Mouse (Mus musculus) right cerebral cortex, postnatal 4 days (tissue): ENCODE results near the gene Gm7247.
A peak's percentile ranks its signal among the peaks of the same experiment; 100 is the strongest.
"Not testable (repeated sequence)": the region's sequence is repeated elsewhere in the genome, so short reads cannot be mapped to it uniquely, and the experiment has no call there.

Experiments used
- DNase-seq: peaks from one replicate; pipeline ENCODE4 v3.0.0-alpha.2; 2022

The Gm7247 gene

DNA sequence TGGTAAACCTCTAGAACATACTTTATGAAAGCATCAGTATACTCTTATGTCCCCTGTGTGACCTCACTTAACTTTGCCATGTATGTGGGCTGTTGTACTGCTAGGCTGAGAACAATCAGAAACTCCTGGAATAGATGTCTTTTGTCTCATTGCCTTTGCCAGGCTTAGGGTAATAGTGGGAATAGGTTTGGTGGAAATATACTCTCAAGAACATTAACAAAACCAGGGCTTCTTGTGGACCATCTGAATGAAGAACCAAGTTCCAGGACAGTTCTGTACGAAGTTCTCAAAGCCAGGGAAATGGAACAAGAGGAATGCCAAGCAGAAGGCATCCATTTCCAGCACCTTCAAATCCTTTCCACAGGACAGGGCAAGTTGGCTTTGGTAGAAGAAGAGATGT is at the start of gene Gm7247:
TSS of gene Gm7247 (plus strand) at position 301 of the 400 bp plus-strand sequence.
- no peak for DNase-seq

DNA sequence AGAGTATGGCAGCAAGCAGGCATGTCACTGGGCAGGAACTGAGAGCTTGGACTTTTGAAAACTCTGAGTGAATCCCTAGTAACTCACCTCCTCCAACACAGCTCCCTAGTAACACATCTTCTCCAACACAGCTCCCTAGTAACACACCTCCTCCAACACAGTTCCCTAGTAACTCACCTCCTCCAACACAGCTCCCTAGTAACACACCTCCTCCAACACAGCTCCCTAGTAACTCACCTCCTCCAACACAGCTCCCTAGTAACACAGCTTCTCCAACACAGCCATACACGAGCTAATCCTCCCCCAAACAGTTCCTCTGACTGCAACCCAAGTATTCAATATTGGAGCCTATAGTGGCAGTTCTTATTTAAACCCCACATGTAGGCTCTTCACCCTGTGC is 37.6 kb upstream of the Gm7247 start:
- DNase-seq = no peak

- DNase-seq = no peak
These were observed 15.5 kb upstream of the Gm7247 start for GRCm38 (mm10) chr14:51346027-51346426.

DNA sequence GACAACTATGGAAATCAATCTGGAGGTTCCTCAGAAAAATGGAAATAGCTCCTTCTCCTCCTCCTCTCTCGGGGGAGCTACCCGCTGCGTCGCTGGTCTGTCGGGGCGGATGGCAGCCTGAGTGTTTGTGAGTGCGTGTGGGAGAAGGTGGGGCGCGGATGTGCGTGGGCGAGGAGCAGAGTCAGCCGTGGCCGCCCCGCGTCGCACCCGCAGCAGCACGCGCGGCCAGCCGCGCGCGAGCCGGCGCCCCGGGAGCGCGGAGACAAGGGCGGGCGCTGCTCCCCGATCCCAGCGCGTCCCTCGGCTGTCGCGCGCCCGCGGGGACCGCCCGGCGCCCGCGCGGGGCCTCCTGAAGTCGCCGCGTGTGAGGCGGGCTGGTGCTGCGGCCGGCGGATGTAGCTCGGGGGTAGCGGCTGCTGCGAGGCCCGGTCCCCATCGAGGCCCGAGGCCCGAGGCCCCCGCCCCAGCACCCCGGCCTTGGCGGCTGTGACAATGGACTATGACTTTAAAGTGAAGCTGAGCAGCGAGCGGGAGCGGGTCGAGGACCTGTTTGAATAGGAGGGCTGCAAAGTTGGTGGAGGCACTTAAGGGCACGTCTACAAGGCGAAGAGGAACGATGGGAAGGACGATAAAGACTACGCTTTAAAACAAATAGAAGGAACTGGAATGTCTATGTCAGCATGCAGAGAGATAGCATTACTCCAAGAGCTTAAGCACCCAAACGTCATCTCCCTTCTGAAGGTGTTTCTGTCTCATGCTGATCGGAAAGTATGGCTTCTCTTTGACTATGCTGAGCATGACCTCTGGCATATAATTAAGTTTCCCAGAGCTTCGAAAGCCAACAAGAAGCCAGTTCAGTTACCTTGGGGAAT is 3.2 kb upstream of the Gm7247 start:
- DNase-seq = peak; percentile 35

DNA sequence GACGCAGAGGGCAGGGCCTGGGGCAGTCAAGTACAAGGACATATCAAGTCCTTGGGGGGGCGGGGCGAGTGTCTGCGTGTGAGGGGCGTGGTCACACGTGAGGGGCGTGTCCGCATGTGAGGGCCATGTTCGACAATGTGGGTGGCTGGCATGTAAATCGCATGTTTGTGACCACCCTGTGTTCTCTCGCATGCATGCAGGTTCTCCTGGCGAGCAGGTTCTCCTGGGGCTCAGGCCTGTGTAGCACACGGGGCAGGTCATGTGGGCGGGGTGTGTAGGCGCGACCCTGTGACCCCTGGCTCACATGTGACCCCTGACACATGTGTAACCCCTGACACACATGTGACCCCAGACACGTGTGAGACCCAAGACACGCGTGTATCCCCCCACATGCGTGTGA is 21.2 kb downstream of the Gm7247 start:
- DNase-seq = no peak

- no peak for DNase-seq
These were observed 22.8 kb downstream of the Gm7247 start for GRCm38 (mm10) chr14:51384351-51384750.

GRCm38 (mm10) chr14:51385741-51386140 is 24.2 kb downstream of the Gm7247 start:
- no peak for DNase-seq

- DNase-seq = no peak
These were observed 26.2 kb downstream of the Gm7247 start for GRCm38 (mm10) chr14:51387768-51388167.

DNA sequence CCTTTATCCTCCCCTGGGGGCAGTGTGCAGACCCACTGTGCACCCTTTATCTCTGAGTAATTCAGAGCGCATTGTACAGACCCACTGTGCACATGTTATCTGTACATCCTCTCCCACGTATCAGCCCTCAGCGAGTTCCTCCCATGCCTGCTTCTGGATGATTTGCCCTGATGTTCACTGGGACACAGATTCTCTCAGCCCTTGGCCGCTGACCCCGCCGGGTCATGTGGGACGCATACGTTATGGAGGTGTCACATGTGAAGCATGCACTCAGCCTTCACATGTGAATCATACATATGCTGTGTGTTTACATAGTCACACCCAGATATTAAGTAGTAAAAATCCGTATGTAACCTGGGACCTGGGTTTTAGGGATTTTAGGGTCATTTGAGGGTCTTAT is 26.7 kb downstream of the Gm7247 start:
- no peak for DNase-seq

DNA sequence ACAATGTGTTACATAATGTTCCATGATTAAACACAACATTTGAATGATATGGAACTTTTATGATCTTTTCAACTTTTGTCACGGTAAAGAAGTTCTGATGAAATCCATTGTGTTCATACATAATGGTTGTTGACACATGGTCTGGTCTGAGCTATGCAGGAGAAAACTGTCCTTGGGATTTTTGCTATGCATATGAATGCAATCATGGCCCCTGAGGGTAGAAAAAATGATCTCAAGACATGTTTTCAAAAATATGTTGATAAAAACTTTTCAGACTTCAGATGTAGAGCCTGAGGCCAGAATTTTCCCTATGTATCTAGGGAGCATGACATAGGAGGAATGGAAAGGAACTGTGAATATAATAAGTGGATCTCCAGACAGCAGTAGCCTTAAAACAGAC is 49.0 kb downstream of the Gm7247 start, which contains the start of gene Vmn2r88:
TSS of gene Vmn2r88 (plus strand) at position 301 of the 400 bp plus-strand sequence.
- no peak for DNase-seq

DNA sequence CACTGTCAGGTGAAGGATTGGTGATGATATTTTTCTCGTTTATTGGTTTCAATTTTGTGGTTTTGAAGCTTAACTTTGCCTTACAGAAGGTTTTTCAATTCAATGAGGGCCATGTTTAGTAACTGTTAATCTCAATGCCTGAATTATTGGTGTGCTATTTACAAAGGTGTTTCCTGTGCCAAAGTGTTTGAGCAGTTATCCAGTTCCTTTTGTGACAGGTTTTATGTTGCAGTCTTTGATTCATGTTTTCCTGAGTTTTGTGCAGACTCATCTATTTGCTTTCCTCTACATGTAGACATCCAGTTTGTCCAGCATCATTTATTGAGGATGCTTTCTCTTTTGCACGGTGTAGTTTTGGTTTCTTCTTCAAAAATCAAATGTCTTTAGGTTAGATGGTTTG is 62.3 kb downstream of the Gm7247 start:
- no peak for DNase-seq

DNA sequence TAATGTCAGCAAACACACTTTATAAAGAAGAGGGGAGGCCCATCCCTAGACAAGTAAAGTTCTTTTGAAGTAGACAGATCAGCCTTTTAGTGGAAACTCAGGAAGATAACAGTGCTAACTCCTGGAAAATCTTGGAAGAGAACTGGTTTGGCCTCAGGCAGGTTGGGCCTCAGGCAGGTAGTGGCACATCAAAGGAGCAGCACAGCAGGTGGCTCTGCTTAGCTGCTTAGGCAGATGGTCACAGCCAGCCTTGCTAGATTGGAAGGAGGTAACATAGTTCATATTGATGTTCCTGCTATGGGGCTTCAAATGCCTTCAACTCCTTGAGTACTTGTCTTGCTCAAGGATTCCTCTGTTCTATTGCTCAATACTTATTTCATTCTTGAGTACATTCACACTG is 68.6 kb downstream of the Gm7247 start:
- not testable (repeated sequence) for DNase-seq

GRCm38 (mm10) chr14:51434546-51434945 is 73.0 kb downstream of the Gm7247 start:
- no peak for DNase-seq

DNA sequence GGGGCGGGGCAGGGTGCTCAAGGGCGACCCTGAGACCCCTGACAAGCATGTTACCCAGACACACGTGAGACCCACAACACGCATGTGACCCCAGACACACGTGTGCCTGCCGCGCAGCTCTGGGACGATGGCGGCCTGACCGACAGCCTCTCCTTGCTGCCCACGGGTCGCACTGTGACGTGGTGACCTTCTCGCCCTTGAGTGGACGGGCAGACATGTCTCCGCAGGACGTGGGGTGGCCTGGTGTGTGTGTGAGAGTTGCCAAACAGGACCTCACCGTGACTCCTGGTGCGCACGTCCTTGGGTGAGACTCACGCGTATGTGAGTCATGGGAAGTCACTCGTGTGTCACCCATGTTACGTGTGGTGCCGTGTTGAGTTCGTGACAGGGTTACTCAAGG is 73.5 kb downstream of the Gm7247 start:
- DNase-seq = no peak

DNA sequence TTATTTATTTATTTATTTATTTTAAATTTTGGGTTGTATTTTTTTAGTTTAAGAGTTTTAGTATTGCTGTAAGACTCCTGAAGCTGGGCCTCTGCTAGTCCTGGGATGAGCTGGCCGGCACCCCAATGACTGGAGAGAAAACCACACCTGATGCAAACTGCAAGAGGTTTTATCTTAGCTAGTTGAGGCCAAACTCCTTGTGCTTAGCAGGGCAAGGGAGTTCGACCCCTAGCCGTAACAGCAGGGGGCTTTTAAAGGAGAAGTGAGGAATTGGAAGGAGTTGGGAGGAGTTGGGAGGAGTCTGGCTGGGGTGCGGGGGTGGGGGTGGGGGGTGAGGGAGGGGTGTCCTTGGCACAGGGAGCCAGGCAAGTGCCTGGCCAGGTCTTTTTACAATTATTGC is 77.4 kb downstream of the Gm7247 start:
- no peak for DNase-seq

DNA sequence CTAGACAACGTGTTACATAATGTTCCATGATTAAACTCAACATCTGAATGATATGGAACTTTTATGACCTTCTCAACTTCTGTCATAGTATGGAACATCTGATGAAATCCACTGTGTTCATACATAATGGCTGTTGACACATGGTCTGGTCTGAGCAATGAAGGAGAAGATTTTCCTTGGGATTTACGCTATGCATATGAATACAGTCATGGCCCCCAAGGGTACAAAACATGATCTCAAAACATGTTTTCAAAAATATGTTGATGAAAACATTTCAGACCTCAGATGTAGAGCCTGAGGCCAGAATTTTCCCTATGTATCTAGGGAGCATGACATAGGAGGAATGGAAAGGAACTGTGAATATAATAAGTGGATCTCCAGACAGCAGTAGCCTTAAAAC is 90.0 kb downstream of the Gm7247 start, which contains the start of gene Vmn2r89:
TSS of gene Vmn2r89 (plus strand) at position 301 of the 400 bp plus-strand sequence.
- not testable (repeated sequence) for DNase-seq

- not testable (repeated sequence) for DNase-seq
These were observed 118.7 kb downstream of the Gm7247 start for GRCm38 (mm10) chr14:51480278-51480677.

DNA sequence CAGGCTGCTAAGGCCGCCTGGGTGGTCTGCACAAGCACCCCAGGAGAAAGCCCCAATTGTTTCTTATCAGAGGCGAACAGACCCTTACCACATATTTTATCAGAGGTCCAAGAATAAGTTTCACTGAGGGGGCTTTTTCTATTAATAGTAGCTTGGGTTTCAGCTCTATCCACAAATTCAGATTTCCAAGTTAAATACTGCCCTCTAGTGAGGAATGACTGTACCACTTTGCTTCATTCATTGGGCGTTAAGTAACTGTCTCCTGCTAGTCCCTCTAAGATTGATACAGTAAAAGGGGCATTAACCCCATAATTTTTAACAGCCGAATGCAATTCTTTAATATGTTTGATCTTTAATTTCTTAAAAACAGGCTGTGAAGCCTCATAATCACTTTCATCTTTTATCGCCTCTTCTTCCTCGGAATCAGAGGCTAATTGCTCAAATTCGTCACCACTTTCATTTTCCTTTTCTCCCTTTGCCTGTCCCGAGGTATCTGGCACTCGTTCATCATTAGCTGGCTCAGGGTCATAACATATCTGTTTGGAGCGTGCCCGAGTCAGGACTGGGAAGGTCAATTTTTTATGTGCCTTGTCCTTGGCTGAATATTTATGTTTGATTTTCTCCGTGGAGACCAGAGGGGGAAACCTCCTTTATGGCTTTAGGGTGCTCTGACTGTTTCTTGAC is 119.9 kb downstream of the Gm7247 start:
- DNase-seq = not testable (repeated sequence)

- DNase-seq = no peak
These were observed 120.6 kb downstream of the Gm7247 start for GRCm38 (mm10) chr14:51482051-51482715.

- not testable (repeated sequence) for DNase-seq
These were observed 121.4 kb downstream of the Gm7247 start for GRCm38 (mm10) chr14:51482971-51483381.

- DNase-seq = no peak
These were observed 122.1 kb downstream of the Gm7247 start for GRCm38 (mm10) chr14:51483671-51484070.

GRCm38 (mm10) chr14:51486111-51486510 is 124.6 kb downstream of the Gm7247 start:
- no peak for DNase-seq

- no peak for DNase-seq
These were observed 134.2 kb downstream of the Gm7247 start for GRCm38 (mm10) chr14:51495781-51496180.
